Mouse (Mus musculus) cerebellum, adult 9-11 months (tissue): ENCODE data around the gene Col28a1.
A peak's percentile ranks its signal among the peaks of the same experiment; 100 is the strongest.

Source experiments
- DNase-seq: peaks from one replicate; pipeline ENCODE4 v3.0.0; 2022

Col28a1 gene

DNA sequence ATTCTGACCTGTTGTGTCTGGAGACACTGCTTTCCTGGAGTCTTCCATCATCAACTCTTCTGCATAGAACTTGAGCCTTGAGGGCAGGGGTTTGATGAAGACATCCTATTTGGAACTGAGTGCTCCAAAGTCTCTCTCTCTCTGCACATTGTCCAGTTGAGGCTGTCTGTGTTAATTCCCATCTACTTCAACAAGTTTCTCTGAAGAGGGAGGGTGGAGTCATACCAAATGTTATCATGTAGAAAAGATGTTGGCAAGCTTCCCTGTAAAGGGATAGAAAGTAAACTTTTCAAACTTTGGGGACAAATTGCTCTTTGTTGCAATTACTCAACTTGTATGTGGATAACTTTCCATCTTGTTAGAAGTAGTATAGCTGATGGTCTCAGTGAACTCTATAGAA lies at the start of gene Col28a1:
Gene Col28a1, minus strand, starts transcription at position 101 of the 400 bp plus-strand sequence.
- DNase-seq: no peak

GRCm38 (mm10) chr6:8228596-8228995 lies 36.2 kb upstream of the Col28a1 start:
- no peak for DNase-seq

DNA sequence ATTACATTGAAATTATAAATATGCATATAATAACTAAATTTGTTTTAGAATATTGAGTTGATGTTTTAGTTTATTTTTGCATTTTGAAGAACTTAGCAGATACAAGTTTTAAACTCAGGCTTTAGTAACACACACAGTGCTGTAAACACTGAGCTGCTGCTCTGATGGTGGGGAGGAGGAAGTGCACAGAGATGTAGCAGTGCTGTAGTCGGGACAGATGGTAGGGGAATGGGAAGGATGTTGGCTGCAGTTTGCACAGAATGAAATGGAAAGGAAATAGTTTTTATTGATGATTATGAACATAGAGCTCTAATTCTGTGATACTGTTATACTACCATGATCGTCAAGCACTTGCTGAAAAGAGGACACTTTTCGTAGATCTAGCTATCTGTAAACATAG lies 34.6 kb upstream of the Col28a1 start:
- DNase-seq: no peak

- DNase-seq: no peak
Observed at GRCm38 (mm10) chr6:8210661-8211060, 18.2 kb upstream of the Col28a1 start.

DNA sequence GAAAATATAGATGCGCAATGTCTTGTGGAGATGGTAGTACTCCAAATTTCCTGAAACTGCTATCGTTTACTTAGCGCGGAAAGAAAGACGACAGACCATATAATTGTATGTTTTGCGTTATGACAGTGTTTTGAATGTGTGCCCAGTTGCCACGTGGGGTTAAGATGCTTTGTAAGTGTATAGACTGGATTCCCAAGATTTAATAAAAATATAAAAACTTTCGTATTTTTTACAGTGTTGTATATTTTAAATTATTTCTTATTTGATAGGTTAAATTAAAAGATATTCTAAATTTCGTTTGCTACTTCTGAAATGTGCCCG lies 17.4 kb upstream of the Col28a1 start:
- DNase-seq: no peak

- peak; percentile 93 for DNase-seq
Observed at GRCm38 (mm10) chr6:8209047-8209865, 16.8 kb upstream of the Col28a1 start, which contains the start of gene Mios. Gene Mios, plus strand, starts transcription at chr6:8209222.

DNA sequence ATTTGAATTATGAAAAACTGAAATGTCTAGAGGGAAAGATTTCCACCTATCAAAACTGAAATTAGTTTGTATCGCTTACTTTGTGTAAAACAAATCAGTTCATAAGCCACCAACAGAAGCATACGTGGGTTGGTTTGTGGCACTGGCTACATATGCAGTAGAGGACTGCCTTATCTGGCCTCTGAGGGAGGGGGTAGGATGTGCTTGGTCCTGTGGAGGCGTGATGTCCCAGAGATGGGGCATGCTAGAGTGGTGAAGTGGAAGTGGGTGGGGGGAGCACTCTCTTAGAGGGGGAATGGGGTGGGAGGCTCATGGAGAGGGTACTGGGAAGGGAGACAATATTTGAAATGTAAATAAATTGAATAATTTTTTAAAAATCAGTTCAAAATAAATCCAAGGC lies 2.5 kb downstream of the Col28a1 start:
- no peak for DNase-seq

GRCm38 (mm10) chr6:8188599-8189233 lies 3.7 kb downstream of the Col28a1 start:
- no peak for DNase-seq

- peak; percentile 33 for DNase-seq
Observed at GRCm38 (mm10) chr6:8178397-8178941, 13.9 kb downstream of the Col28a1 start.

GRCm38 (mm10) chr6:8176116-8176515 lies 16.3 kb downstream of the Col28a1 start:
- no peak for DNase-seq

DNA sequence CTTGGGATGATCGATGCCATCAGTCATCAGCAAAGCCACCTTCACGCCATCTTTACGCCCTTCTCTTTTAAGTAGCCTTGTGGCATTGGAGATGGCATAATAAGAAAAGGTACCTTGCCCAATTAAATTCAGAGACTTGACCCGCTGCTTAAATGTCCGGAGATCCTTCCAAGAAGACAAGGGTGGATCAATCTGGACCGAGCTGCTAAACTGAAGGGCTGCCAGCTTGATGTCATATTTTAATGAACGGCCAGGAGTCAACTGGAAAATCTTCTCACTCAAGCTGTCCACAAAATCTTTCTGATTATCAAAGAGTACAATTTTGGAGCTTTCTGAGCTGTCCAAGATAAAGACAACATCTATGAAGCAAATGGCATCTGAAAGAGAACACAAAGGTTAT lies 17.1 kb downstream of the Col28a1 start:
- peak; percentile 12 for DNase-seq

GRCm38 (mm10) chr6:8174062-8174461 lies 18.4 kb downstream of the Col28a1 start:
- no peak for DNase-seq

DNA sequence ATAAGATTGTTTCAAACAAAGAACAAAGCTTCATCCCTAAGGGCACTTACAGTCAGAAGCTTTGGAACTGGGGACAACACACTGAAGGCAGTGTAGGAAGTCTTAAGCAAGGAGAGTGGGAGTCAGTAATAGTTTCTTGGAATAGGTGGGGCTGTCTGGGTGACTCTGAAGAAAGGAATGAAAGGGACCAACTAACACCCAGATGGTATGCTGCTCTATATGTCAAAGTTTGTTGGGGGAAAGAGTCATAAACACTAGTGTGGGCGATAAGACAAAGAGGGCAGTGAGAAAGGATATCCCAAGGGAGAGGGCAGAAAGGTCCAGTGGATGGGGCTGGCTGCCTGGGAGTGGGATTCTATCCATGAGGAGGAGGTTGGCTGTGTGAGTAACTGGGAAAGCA lies 20.3 kb downstream of the Col28a1 start:
- no peak for DNase-seq

DNA sequence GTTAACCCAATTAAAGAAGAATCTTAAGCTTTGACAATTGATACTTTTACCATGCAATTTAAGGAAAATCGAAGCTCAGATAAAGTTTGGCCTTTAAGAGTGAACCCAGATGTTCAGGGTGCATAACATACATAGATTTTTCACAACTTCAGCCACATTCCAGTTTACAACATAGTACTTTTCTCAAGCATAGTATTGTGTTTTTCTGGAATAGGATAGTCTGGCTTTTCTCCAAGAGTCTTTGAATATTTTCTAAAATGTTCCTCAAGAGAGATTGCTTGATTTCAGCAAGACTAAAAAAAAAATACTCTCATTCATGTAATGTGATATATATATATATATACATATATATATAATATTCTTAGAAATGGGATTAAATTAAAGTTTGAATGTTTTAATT lies 27.7 kb downstream of the Col28a1 start:
- DNase-seq: no peak

DNA sequence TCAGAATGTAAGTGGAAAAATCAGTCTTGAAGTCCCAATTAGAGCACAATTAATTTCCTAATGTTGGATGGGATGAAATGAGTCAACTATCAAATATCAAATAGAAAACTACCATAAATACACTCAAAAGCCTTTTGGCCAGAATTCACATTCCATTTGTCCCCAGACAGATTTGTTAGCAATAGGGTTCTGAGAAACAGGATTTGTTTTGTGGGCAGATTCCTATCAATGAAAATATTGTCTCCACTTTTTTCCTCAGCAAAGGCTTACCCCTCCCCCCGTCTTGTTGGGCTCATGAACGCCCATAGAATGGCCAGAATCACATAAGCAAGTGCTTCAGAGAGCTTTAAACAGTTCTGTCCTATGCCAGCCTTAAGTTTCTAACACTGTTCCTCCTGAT lies 32.4 kb downstream of the Col28a1 start:
- no peak for DNase-seq

DNA sequence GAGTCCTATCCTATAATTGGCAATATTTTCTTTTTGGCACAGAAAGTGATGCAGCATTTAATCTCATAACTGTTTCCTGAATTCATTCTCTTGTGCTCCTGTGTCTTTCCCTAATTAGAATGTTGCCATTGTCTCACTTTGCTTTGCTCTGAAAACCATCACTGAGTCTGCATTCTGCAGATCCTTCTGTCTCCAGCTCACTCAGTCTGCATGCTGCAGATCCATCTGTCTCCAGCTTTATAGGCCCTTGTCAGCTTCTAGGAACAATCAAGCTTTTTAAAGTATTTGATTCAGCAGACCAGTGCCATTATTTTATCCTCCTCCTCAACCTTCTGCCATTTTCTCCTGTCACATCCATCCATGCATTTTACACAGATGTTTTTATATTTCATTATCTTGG lies 35.3 kb downstream of the Col28a1 start:
- no peak for DNase-seq

DNA sequence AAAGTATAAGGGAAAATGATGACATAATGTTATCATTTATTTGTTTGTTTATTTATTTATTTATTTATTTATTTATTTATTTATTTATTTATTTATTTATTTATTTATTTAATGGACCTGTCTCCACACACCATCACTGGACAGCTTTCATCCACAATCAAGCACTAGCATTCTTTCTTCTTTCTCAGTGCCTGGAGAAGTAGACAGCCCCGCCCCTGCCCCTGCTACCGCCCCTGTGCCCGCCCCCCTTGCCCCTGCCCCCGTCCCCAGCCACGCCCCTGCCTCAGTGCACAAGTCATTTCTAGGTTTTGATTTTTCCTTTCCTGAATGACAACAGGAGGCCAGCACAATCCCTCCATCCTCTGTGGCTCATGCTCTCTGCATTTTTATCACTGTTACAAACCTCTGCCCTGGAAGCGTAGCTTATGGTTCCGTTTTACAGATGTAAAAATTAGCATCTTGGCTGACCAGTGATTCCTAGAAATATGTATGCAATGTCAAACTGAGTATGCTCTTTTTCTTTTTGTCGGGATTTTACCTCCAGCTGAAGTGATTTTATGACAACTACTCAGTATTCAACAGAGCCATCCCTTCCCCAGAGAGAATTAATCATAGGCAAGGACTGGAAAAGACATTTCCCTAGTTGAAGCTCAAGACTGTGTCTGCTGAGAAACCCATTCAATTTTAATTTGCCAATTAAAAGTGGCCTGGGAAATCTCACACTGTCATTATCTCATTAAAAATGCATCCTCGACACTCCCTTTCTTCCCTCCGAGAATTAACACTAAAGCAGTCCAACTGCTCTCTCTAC lies 39.7 kb downstream of the Col28a1 start:
- DNase-seq: no peak

- no peak for DNase-seq
Observed at GRCm38 (mm10) chr6:8148916-8149315, 43.5 kb downstream of the Col28a1 start.

GRCm38 (mm10) chr6:8141881-8142280 lies 50.5 kb downstream of the Col28a1 start:
- DNase-seq: no peak

- no peak for DNase-seq
Observed at GRCm38 (mm10) chr6:8130149-8130548, 62.3 kb downstream of the Col28a1 start.

- DNase-seq: no peak
Observed at GRCm38 (mm10) chr6:8128164-8128563, 64.3 kb downstream of the Col28a1 start.

- no peak for DNase-seq
Observed at GRCm38 (mm10) chr6:8126545-8126944, 65.9 kb downstream of the Col28a1 start.

DNA sequence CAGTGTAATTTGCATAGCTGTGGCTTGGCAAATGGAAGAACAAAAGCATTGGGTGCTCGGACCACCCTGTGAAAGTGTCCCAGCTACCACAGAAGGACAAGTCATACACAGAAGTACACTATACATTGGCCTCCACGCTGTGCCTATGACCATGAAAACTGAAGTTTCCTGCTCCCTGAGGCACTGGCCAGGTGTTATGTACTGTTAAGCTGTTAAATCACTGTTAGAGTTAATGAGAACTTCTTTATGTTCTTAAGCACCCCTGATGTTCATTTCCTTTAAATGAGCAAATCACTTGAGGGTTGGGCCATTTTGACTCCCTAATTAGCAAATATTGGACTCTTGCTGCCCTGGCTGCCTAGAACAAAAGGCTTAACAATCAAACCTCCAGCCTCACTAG lies 73.3 kb downstream of the Col28a1 start:
- DNase-seq: no peak
